Mouse (Mus musculus): Measurements from ENCODE around the gene Nhp2.
"Not testable (repeated sequence)": the region's sequence is repeated elsewhere in the genome, so short reads cannot be mapped to it uniquely, and the experiment has no call there.

Nhp2 gene

GRCm38 (mm10) chr11:51607096-51607738 is 12.3 kb upstream of the Nhp2 start:
- no peak for DNase-seq

- no peak for DNase-seq
These were observed 10.1 kb upstream of the Nhp2 start for GRCm38 (mm10) chr11:51609266-51609909.

GRCm38 (mm10) chr11:51609940-51610339 is 9.6 kb upstream of the Nhp2 start:
- DNase-seq: not testable (repeated sequence)

GRCm38 (mm10) chr11:51614256-51614655 is 5.3 kb upstream of the Nhp2 start:
- no peak for DNase-seq

- DNase-seq: no peak
These were observed 4.4 kb upstream of the Nhp2 start for GRCm38 (mm10) chr11:51615129-51615528.

GRCm38 (mm10) chr11:51615601-51616000 is 3.9 kb upstream of the Nhp2 start:
- peak; percentile 41 for DNase-seq

- DNase-seq: not testable (repeated sequence)
These were observed 3.4 kb upstream of the Nhp2 start for GRCm38 (mm10) chr11:51616113-51616512.

GRCm38 (mm10) chr11:51617693-51618092 is 1.8 kb upstream of the Nhp2 start:
- DNase-seq: peak; percentile 63

GRCm38 (mm10) chr11:51618894-51619408 is 584 bp upstream of the Nhp2 start:
- DNase-seq: no peak

GRCm38 (mm10) chr11:51620084-51620483 is 549 bp downstream of the Nhp2 start:
- no peak for DNase-seq

GRCm38 (mm10) chr11:51621776-51622175 is 2.2 kb downstream of the Nhp2 start:
- DNase-seq: no peak

- peak; percentile 91 for DNase-seq
These were observed 3.5 kb downstream of the Nhp2 start for GRCm38 (mm10) chr11:51622971-51623491.

- no peak for DNase-seq
These were observed 5.8 kb downstream of the Nhp2 start for GRCm38 (mm10) chr11:51625187-51625820.

- DNase-seq: peak; percentile 39
These were observed 7.9 kb downstream of the Nhp2 start for GRCm38 (mm10) chr11:51627425-51627824.

- no peak for DNase-seq
These were observed 8.4 kb downstream of the Nhp2 start for GRCm38 (mm10) chr11:51627907-51628306.

- DNase-seq: peak; percentile 78
These were observed 10.2 kb downstream of the Nhp2 start for GRCm38 (mm10) chr11:51629651-51630314.

- DNase-seq: no peak
These were observed 12.7 kb downstream of the Nhp2 start for GRCm38 (mm10) chr11:51632130-51632753.

GRCm38 (mm10) chr11:51633200-51633599 is 13.7 kb downstream of the Nhp2 start:
- DNase-seq: not testable (repeated sequence)

GRCm38 (mm10) chr11:51633721-51634120 is 14.2 kb downstream of the Nhp2 start:
- DNase-seq: no peak

GRCm38 (mm10) chr11:51635127-51635524 is 15.6 kb downstream of the Nhp2 start:
- DNase-seq: no peak

- DNase-seq: peak; percentile 97
These were observed 16.2 kb downstream of the Nhp2 start, which contains the start of gene Rmnd5b for GRCm38 (mm10) chr11:51635525-51636322. Gene Rmnd5b, minus strand, starts transcription at chr11:51635896.

- DNase-seq: peak; percentile 73
These were observed 16.8 kb downstream of the Nhp2 start for GRCm38 (mm10) chr11:51636323-51636684.
